Mouse (Mus musculus): ENCODE measurements around the gene Gnb2. TPM values are rescaled to one million over a fixed set of nuclear protein-coding genes. Genes with fewer than 3 reads are reported as not detected.

Gene Gnb2
- polyA plus RNA-seq, 1 experiment from 2014 or later = 358 TPM

- Histone ChIP-seq H3K27me3 (ENCODE audit: insufficient read depth, low read length) (no peaks in the 10 kb centered on the region), H3K4me2 (replicated peaks; ENCODE audit: low read depth, low read length) (no peak overlapping the region), H3K27ac (ENCODE audit: low read length) (no peak overlapping the region), H3K4me1 (ENCODE audit: insufficient read depth, low read length) (peaks cover 5% of the 10 kb centered on the region; the same call in 1 of the 2 replicates), H3K36me3 (ENCODE audit: insufficient read depth, low read length) (no peaks in the 10 kb centered on the region), H3K4me3 (ENCODE audit: low read length) (no peak overlapping the region), H3K9ac (replicated peaks; ENCODE audit: low read length) (no peak overlapping the region), H3K9me3 (ENCODE audit: low read length) (no peaks in the 10 kb centered on the region)
- 50% methylated on average over 13 of the region's 13 CpGs for WGBS
- ATAC-seq (ENCODE audit: low FRiP score, low TSS enrichment) = no peak
Observed at GRCm38 (mm10) chr5:137493831-137494230, 39.5 kb downstream of the Gnb2 start.

GRCm38 (mm10) chr5:137491559-137491958, 41.8 kb downstream of the Gnb2 start:
- peaks cover 5% of the 10 kb centered on the region; the same call in 1 of the 2 replicates for H3K4me1 ChIP-seq (ENCODE audit: insufficient read depth, low read length)
- 35% methylated on average over 4 of the region's 4 CpGs for WGBS
- H3K9ac ChIP-seq (replicated peaks; ENCODE audit: low read length) = no peak overlapping the region; the same call in 1 of the 2 replicates
- peaks cover 2% of the 10 kb centered on the region; the same call in 1 of the 2 replicates for H3K27me3 ChIP-seq (ENCODE audit: insufficient read depth, low read length)
- H3K36me3 ChIP-seq (ENCODE audit: insufficient read depth, low read length) = no peaks in the 10 kb centered on the region
- H3K27ac ChIP-seq (ENCODE audit: low read length) = no peak overlapping the region
- H3K4me3 ChIP-seq (ENCODE audit: low read length) = no peak overlapping the region
- H3K9me3 ChIP-seq (ENCODE audit: low read length) = no peaks in the 10 kb centered on the region
- peak; percentile 54; the same call in 1 of the 2 replicates for ATAC-seq (ENCODE audit: low FRiP score, low TSS enrichment)
- H3K4me2 ChIP-seq (replicated peaks; ENCODE audit: low read depth, low read length) = no peak overlapping the region

GRCm38 (mm10) chr5:137487616-137488015, 45.7 kb downstream of the Gnb2 start:
- H3K4me2 ChIP-seq (replicated peaks; ENCODE audit: low read depth, low read length) = no peak overlapping the region
- no peaks in the 10 kb centered on the region for H3K36me3 ChIP-seq (ENCODE audit: insufficient read depth, low read length)
- no peak overlapping the region for H3K4me3 ChIP-seq (ENCODE audit: low read length)
- no peak overlapping the region for H3K27ac ChIP-seq (ENCODE audit: low read length)
- no peaks in the 10 kb centered on the region for H3K9me3 ChIP-seq (ENCODE audit: low read length)
- H3K4me1 ChIP-seq (ENCODE audit: insufficient read depth, low read length) = peaks cover 12% of the 10 kb centered on the region; the same call in 1 of the 2 replicates
- peaks cover 16% of the 10 kb centered on the region; the same call in 1 of the 2 replicates for H3K27me3 ChIP-seq (ENCODE audit: insufficient read depth, low read length)
- no peak for ATAC-seq (ENCODE audit: low FRiP score, low TSS enrichment)
- WGBS = 90% methylated on average over 7 of the region's 7 CpGs
- no peak overlapping the region for H3K9ac ChIP-seq (replicated peaks; ENCODE audit: low read length)

GRCm38 (mm10) chr5:137485851-137486155, 47.5 kb downstream of the Gnb2 start:
- Histone ChIP-seq H3K4me3 (ENCODE audit: low read length) (peak overlapping the region; percentile 36), H3K4me2 (replicated peaks; ENCODE audit: low read depth, low read length) (peak overlapping the region; percentile 56), H3K9ac (replicated peaks; ENCODE audit: low read length) (peak overlapping the region; percentile 49), H3K36me3 (ENCODE audit: insufficient read depth, low read length) (no peaks in the 10 kb centered on the region), H3K9me3 (ENCODE audit: low read length) (no peaks in the 10 kb centered on the region), H3K27ac (ENCODE audit: low read length) (no peak overlapping the region), H3K4me1 (ENCODE audit: insufficient read depth, low read length) (peaks cover 7% of the 10 kb centered on the region; the same call in 1 of the 2 replicates), H3K27me3 (ENCODE audit: insufficient read depth, low read length) (peaks cover 16% of the 10 kb centered on the region; the same call in 1 of the 2 replicates)
- peak; percentile 36; the same call in 1 of the 2 replicates for ATAC-seq (ENCODE audit: low FRiP score, low TSS enrichment)
- WGBS = 2% methylated on average over 14 of the region's 17 CpGs

GRCm38 (mm10) chr5:137485071-137485850, 48.0 kb downstream of the Gnb2 start:
- Histone ChIP-seq H3K27me3 (ENCODE audit: insufficient read depth, low read length) (peaks cover 16% of the 10 kb centered on the region; the same call in 1 of the 2 replicates), H3K9me3 (ENCODE audit: low read length) (no peaks in the 10 kb centered on the region), H3K27ac (ENCODE audit: low read length) (no peak overlapping the region), H3K4me2 (replicated peaks; ENCODE audit: low read depth, low read length) (peak overlapping the region; percentile 56), H3K9ac (replicated peaks; ENCODE audit: low read length) (peak overlapping the region; percentile 49), H3K4me1 (ENCODE audit: insufficient read depth, low read length) (peaks cover 7% of the 10 kb centered on the region; the same call in 1 of the 2 replicates), H3K4me3 (ENCODE audit: low read length) (peak overlapping the region; percentile 36), H3K36me3 (ENCODE audit: insufficient read depth, low read length) (no peaks in the 10 kb centered on the region)
- 8% methylated on average over 30 of the region's 30 CpGs for WGBS
- ATAC-seq (ENCODE audit: low FRiP score, low TSS enrichment) = 0 out of 2 replicates have a peak, but pooled peaks have one; percentile 12

- Histone ChIP-seq H3K4me3 (ENCODE audit: low read length) (no peak overlapping the region), H3K9me3 (ENCODE audit: low read length) (no peaks in the 10 kb centered on the region), H3K27me3 (ENCODE audit: insufficient read depth, low read length) (peaks cover 16% of the 10 kb centered on the region; the same call in 1 of the 2 replicates), H3K36me3 (ENCODE audit: insufficient read depth, low read length) (no peaks in the 10 kb centered on the region), H3K4me2 (replicated peaks; ENCODE audit: low read depth, low read length) (no peak overlapping the region), H3K9ac (replicated peaks; ENCODE audit: low read length) (no peak overlapping the region), H3K27ac (ENCODE audit: low read length) (no peak overlapping the region), H3K4me1 (ENCODE audit: insufficient read depth, low read length) (peaks cover 7% of the 10 kb centered on the region; the same call in 1 of the 2 replicates)
- ATAC-seq (ENCODE audit: low FRiP score, low TSS enrichment) = 0 out of 2 replicates have a peak, but pooled peaks have one; percentile 25
- WGBS = 46% methylated on average over 8 of the region's 8 CpGs
Observed at GRCm38 (mm10) chr5:137481897-137482296, 51.4 kb downstream of the Gnb2 start.

- Histone ChIP-seq H3K4me1 (ENCODE audit: insufficient read depth, low read length) (peaks cover 7% of the 10 kb centered on the region; the same call in 1 of the 2 replicates), H3K4me3 (ENCODE audit: low read length) (no peak overlapping the region), H3K36me3 (ENCODE audit: insufficient read depth, low read length) (no peaks in the 10 kb centered on the region), H3K9ac (replicated peaks; ENCODE audit: low read length) (no peak overlapping the region), H3K27me3 (ENCODE audit: insufficient read depth, low read length) (peaks cover 10% of the 10 kb centered on the region; the same call in 1 of the 2 replicates), H3K27ac (ENCODE audit: low read length) (no peak overlapping the region), H3K4me2 (replicated peaks; ENCODE audit: low read depth, low read length) (no peak overlapping the region), H3K9me3 (ENCODE audit: low read length) (no peaks in the 10 kb centered on the region)
- ATAC-seq (ENCODE audit: low FRiP score, low TSS enrichment) = no peak
Observed at GRCm38 (mm10) chr5:137481138-137481537, 52.2 kb downstream of the Gnb2 start.

Small RNA genes lying within 50 kb of the gene (microRNA-seq; reads per million reads assigned to microRNA genes)
- gene Mir6418 = not detected

Other genes with a start within 250 kb of the Gnb2 start
- gene Ache, start 246.0 kb downstream of the Gnb2 start, polyA plus RNA-seq (2015; fragmentation: Nextera tagmentation; extraction: Ambion mirVana) = 3.0 and 3.1 TPM in 2 replicates
- gene Ufsp1, start 238.9 kb downstream of the Gnb2 start, polyA plus RNA-seq (2015; fragmentation: Nextera tagmentation; extraction: Ambion mirVana) = 7.2 and 7.8 TPM in 2 replicates
- 158 and 165 TPM in 2 replicates for gene Srrt, start 225.8 kb downstream of the Gnb2 start, polyA plus RNA-seq (2015; fragmentation: Nextera tagmentation; extraction: Ambion mirVana)
- gene Trip6, start 219.1 kb downstream of the Gnb2 start, polyA plus RNA-seq (2015; fragmentation: Nextera tagmentation; extraction: Ambion mirVana) = 90.1 and 102 TPM in 2 replicates
- gene Slc12a9, start 199.9 kb downstream of the Gnb2 start, polyA plus RNA-seq (2015; fragmentation: Nextera tagmentation; extraction: Ambion mirVana) = 16.3 and 16.6 TPM in 2 replicates
- gene Ephb4, start 183.4 kb downstream of the Gnb2 start, polyA plus RNA-seq (2015; fragmentation: Nextera tagmentation; extraction: Ambion mirVana) = 53.7 and 55.3 TPM in 2 replicates
- gene Zan, start 56.4 kb downstream of the Gnb2 start, polyA plus RNA-seq (2015; fragmentation: Nextera tagmentation; extraction: Ambion mirVana) = 0.11 and 0.17 TPM in 2 replicates
- 51.2 and 53.0 TPM in 2 replicates for gene Pop7, start 31.0 kb downstream of the Gnb2 start, polyA plus RNA-seq (2015; fragmentation: Nextera tagmentation; extraction: Ambion mirVana)
- 11.9 and 12.2 TPM in 2 replicates for gene Gigyf1, start 15.0 kb downstream of the Gnb2 start, polyA plus RNA-seq (2015; fragmentation: Nextera tagmentation; extraction: Ambion mirVana)
- gene Epo, start 268 bp downstream of the Gnb2 start, polyA plus RNA-seq (2015; fragmentation: Nextera tagmentation; extraction: Ambion mirVana) = 0.24 and 0.36 TPM in 2 replicates
- gene Actl6b, start 20.0 kb upstream of the Gnb2 start, polyA plus RNA-seq (2015; fragmentation: Nextera tagmentation; extraction: Ambion mirVana) = 0.40 and 0.96 TPM in 2 replicates
- 0.23 and 0.57 TPM in 2 replicates for gene Tfr2, start 36.3 kb upstream of the Gnb2 start, polyA plus RNA-seq (2015; fragmentation: Nextera tagmentation; extraction: Ambion mirVana)
- gene Mospd3, start 67.5 kb upstream of the Gnb2 start, polyA plus RNA-seq (2015; fragmentation: Nextera tagmentation; extraction: Ambion mirVana) = 25.2 and 28.6 TPM in 2 replicates
- 150 and 156 TPM in 2 replicates for gene Pcolce, start 80.3 kb upstream of the Gnb2 start, polyA plus RNA-seq (2015; fragmentation: Nextera tagmentation; extraction: Ambion mirVana)
- gene Fbxo24, start 95.5 kb upstream of the Gnb2 start, polyA plus RNA-seq (2015; fragmentation: Nextera tagmentation; extraction: Ambion mirVana) = 0.09 and 0.13 TPM in 2 replicates
- 39.5 and 51.8 TPM in 2 replicates for gene Lrch4, start 95.6 kb upstream of the Gnb2 start, polyA plus RNA-seq (2015; fragmentation: Nextera tagmentation; extraction: Ambion mirVana)
- 18.4 and 20.9 TPM in 2 replicates for gene Gm20605, start 95.7 kb upstream of the Gnb2 start, polyA plus RNA-seq (2015; fragmentation: Nextera tagmentation; extraction: Ambion mirVana)
- 11.7 and 13.3 TPM in 2 replicates for gene Sap25, start 107.8 kb upstream of the Gnb2 start, polyA plus RNA-seq (2015; fragmentation: Nextera tagmentation; extraction: Ambion mirVana)
- 0.94 and 1.4 TPM in 2 replicates for gene Irs3, start 112.2 kb upstream of the Gnb2 start, polyA plus RNA-seq (2015; fragmentation: Nextera tagmentation; extraction: Ambion mirVana)
- 17.2 and 21.1 TPM in 2 replicates for gene Agfg2, start 151.2 kb upstream of the Gnb2 start, polyA plus RNA-seq (2015; fragmentation: Nextera tagmentation; extraction: Ambion mirVana)
- gene Nyap1, start 208.1 kb upstream of the Gnb2 start, polyA plus RNA-seq (2015; fragmentation: Nextera tagmentation; extraction: Ambion mirVana) = 2.1 and 2.2 TPM in 2 replicates
- gene Tsc22d4, start 212.2 kb upstream of the Gnb2 start, polyA plus RNA-seq (2015; fragmentation: Nextera tagmentation; extraction: Ambion mirVana) = 126 and 129 TPM in 2 replicates
- 26.0 and 32.1 TPM in 2 replicates for gene Ppp1r35, start 245.3 kb upstream of the Gnb2 start, polyA plus RNA-seq (2015; fragmentation: Nextera tagmentation; extraction: Ambion mirVana)